Mouse (Mus musculus) limb, embryonic 12.5 days (tissue): ENCODE data around the gene Trim10. TPM values are rescaled to one million over a fixed set of nuclear protein-coding genes. Genes with fewer than 3 reads are reported as not detected.

Experiments used
- ATAC-seq: fragments of 200-750 bp; cut with Nextera tagmentation; 2 replicates; pipeline ENCODE4 v1.8.0; 2017; ENCODE audit warnings: low read depth, moderate TSS enrichment; ENCODE audit not compliant: insufficient number of reproducible peaks, insufficient read depth, low FRiP score, low TSS enrichment
- H3K27ac ChIP-seq: fragments of 300-500 bp; sonication (generic); 2 replicates; pipeline ENCODE4 v1.5.1; 2016; ENCODE audit warnings: mild to moderate bottlenecking, moderate library complexity
- H3K27me3 ChIP-seq: fragments of 300-500 bp; sonication (generic); 2 replicates; pipeline ENCODE4 v1.6.1; 2016; ENCODE audit warnings: mild to moderate bottlenecking, moderate library complexity
- H3K36me3 ChIP-seq: fragments of 300-500 bp; sonication (generic); 2 replicates; pipeline ENCODE4 v1.6.1; 2016; ENCODE audit warnings: mild to moderate bottlenecking, moderate library complexity
- H3K4me1 ChIP-seq: fragments of 300-500 bp; sonication (generic); replicated peaks from 2 replicates; pipeline ENCODE4 v1.6.1; 2016
- H3K4me2 ChIP-seq: fragments of 300-500 bp; sonication (generic); 2 replicates; pipeline ENCODE4 v1.6.1; 2016; ENCODE audit warnings: mild to moderate bottlenecking, moderate library complexity
- H3K4me3 ChIP-seq: fragments of 300-500 bp; sonication (generic); replicated peaks from 2 replicates; pipeline ENCODE4 v1.5.1; 2016; ENCODE audit warnings: mild to moderate bottlenecking
- H3K9ac ChIP-seq: fragments of 300-500 bp; sonication (generic); replicated peaks from 2 replicates; pipeline ENCODE4 v1.6.1; 2016; ENCODE audit warnings: mild to moderate bottlenecking, moderate library complexity
- H3K9me3 ChIP-seq: fragments of 300-500 bp; sonication (generic); 2 replicates; pipeline ENCODE4 v1.6.1; 2016; ENCODE audit warnings: mild to moderate bottlenecking, moderate library complexity
- WGBS: fragments of 180-500 bp; shearing (Covaris S2); methylation state at CpG from one replicate; pipeline ENCODE4 v1.1.7; 2016; 5-methylcytosine and 5-hydroxymethylcytosine counted together
- polyA plus RNA-seq: library from polyadenylated mRNA; unstranded; fragments of >200 nt; fragmentation: Nextera tagmentation; extraction: Ambion mirVana; gene quantifications from 2 replicates; pipeline ENCODE4 v1.2.1, GENCODE M21; 2016

Trim10 gene
- polyA plus RNA-seq, 1 experiment from 2014 or later: 5.8 TPM

DNA sequence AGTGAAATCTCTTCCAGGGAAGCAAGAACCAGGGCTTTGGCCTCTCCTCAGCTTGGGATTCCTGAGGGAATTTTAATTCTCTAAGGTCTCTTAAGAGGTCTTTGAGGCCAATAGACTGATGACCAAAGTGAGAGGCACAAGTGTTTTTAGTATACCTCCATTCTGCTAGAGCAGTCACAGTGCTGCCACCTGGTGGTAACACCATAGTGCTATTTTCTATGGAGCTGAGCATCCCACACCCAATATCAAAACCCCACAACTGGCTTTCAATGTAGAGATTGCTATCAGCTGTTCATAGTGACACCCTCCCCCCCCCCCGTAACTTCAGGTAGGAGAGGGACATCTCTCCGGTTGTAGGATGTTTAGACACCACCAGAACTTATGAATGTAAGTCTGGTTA, 44.7 kb downstream of the Trim10 start:
- Histone ChIP-seq H3K36me3 (no peaks in the 10 kb centered on the region), H3K9me3 (no peaks in the 10 kb centered on the region), H3K4me2 (no peak overlapping the region), H3K9ac (no peak overlapping the region), H3K4me3 (no peak overlapping the region), H3K4me1 (no peaks in the 10 kb centered on the region), H3K27ac (no peak overlapping the region), H3K27me3 (peaks cover 10% of the 10 kb centered on the region; the same call in 1 of the 2 replicates)
- ATAC-seq: no peak
- WGBS: 21% methylated on average over 2 of the region's 2 CpGs

DNA sequence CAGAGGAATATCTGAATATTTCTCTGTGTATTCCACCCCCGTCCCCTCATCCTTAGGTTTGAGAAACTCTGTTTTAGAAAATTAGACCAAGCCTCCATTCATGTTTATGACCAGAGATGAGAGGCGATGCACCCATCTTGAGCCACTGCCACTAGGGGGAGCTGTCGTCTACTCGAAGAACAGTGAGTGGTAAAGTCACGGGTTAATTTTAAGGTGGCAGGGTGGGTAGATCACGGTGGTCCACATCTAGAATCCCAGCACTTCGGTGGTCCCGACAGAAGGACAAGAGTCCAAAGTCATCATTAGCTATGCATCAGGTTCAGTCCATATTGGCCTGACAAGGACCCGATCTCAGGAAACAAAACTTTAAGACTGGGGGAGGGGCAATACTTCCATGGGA, 45.7 kb downstream of the Trim10 start:
- Histone ChIP-seq H3K36me3 (no peaks in the 10 kb centered on the region), H3K9ac (no peak overlapping the region), H3K27ac (no peak overlapping the region), H3K4me3 (no peak overlapping the region), H3K4me2 (no peak overlapping the region), H3K4me1 (no peaks in the 10 kb centered on the region), H3K9me3 (no peaks in the 10 kb centered on the region), H3K27me3 (peaks cover 4% of the 10 kb centered on the region; the same call in 1 of the 2 replicates)
- 17% methylated on average over 9 of the region's 9 CpGs for WGBS
- ATAC-seq: no peak

DNA sequence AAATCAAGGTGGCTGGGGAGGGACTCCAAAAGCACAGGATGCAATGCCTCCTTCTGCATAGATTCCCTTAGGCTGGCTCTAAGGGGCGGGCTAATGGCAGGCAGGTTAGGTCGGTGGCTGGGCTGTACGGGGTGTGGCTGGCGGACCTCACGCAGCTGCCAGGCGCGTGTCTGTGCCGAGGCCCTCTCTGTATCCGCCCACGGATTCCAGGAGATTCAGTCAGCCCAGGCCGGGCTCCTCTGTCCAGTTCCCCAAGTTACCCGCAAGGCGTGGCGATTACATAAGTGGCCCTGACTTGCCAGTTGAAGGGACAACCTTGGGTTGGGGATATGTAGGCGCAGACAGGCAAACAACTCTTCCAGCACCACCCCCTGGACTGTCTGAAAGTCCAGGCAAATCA, 50.9 kb downstream of the Trim10 start:
- Histone ChIP-seq H3K4me1 (no peaks in the 10 kb centered on the region), H3K4me2 (no peak overlapping the region), H3K4me3 (no peak overlapping the region), H3K9ac (no peak overlapping the region), H3K27me3 (peaks cover 4% of the 10 kb centered on the region; the same call in 1 of the 2 replicates), H3K9me3 (no peaks in the 10 kb centered on the region), H3K27ac (no peak overlapping the region), H3K36me3 (no peaks in the 10 kb centered on the region)
- ATAC-seq: no peak
- WGBS: 39% methylated on average over 15 of the region's 15 CpGs

DNA sequence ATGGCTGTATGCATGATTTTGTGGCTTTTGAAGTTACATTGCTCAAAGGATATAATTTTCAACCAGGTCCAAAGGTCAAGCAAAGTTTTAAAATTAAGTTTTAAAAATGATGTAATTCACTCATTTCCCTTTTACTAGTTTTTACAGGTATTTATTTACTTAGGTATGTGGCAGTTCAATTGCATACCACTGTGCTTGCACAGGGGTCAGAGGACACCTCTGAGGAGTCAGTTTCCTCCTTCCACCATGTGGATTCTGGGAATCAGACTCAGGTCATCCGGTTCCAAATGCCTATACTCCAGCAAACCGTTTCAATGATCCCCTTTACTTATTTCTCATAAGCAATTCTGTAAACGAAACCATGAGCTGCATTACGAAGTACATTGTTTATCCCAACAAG, 53.3 kb downstream of the Trim10 start:
- no peaks in the 10 kb centered on the region for H3K9me3 ChIP-seq
- ATAC-seq: no peak
- H3K27ac ChIP-seq: no peak overlapping the region
- no peak overlapping the region for H3K9ac ChIP-seq
- H3K36me3 ChIP-seq: no peaks in the 10 kb centered on the region
- peaks cover 4% of the 10 kb centered on the region; the same call in 1 of the 2 replicates for H3K27me3 ChIP-seq
- WGBS: 81% methylated on average over 4 of the region's 4 CpGs
- H3K4me3 ChIP-seq: no peak overlapping the region
- no peak overlapping the region for H3K4me2 ChIP-seq
- H3K4me1 ChIP-seq: no peaks in the 10 kb centered on the region

DNA sequence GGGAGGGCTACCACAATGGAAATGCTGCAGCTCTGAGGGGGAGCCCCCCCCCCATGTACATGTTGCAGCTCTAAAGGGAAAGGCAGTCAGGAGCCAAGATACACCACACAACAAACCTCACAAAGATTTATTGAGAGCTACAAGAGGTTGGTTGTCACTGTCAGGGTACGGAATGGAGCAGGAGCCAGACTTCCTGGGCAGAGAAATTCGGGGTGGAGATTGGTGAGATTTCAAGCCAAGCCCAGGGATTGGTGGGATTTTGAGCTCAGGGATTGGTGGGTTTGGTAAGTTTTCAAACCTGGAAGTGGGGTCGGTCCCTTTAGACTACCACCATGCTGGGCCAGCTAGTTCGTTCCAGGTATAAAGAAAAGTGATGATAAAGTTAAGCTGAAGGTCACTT, 54.1 kb downstream of the Trim10 start:
- Histone ChIP-seq H3K9ac (no peak overlapping the region), H3K36me3 (no peaks in the 10 kb centered on the region), H3K27me3 (peaks cover 4% of the 10 kb centered on the region; the same call in 1 of the 2 replicates), H3K27ac (no peak overlapping the region), H3K9me3 (no peaks in the 10 kb centered on the region), H3K4me1 (no peaks in the 10 kb centered on the region), H3K4me2 (no peak overlapping the region), H3K4me3 (no peak overlapping the region)
- no peak for ATAC-seq
- WGBS: 66% methylated on average over 4 of the region's 4 CpGs

Other genes starting within 250 kb of the Trim10 start
- not detected in 2 replicates for gene H2-M9, start 226.9 kb upstream of the Trim10 start, polyA plus RNA-seq
- not detected in 2 replicates for gene H2-M1, start 197.4 kb upstream of the Trim10 start, polyA plus RNA-seq
- gene H2-M10.5, start 96.7 kb upstream of the Trim10 start, polyA plus RNA-seq: not detected in 2 replicates
- gene H2-M10.6, start 57.4 kb upstream of the Trim10 start, polyA plus RNA-seq: not detected in 2 replicates
- gene Trim26, start 32.4 kb upstream of the Trim10 start, polyA plus RNA-seq: 49.5 and 57.3 TPM in 2 replicates
- 0.15 and 0.41 TPM in 2 replicates for gene Trim15, start 2.4 kb upstream of the Trim10 start, polyA plus RNA-seq
- gene Trim40, start 20.5 kb downstream of the Trim10 start, polyA plus RNA-seq: not detected in 2 replicates
- not detected in 2 replicates for gene Trim31, start 28.5 kb downstream of the Trim10 start, polyA plus RNA-seq
- gene Rnf39, start 73.3 kb downstream of the Trim10 start, polyA plus RNA-seq: 0.73 and 1.3 TPM in 2 replicates
- 109 and 116 TPM in 2 replicates for gene Ppp1r11, start 82.2 kb downstream of the Trim10 start, polyA plus RNA-seq
- gene Znrd1, start 89.0 kb downstream of the Trim10 start, polyA plus RNA-seq: 114 and 115 TPM in 2 replicates
- gene Znrd1as, start 89.0 kb downstream of the Trim10 start, polyA plus RNA-seq: 7.0 and 7.4 TPM in 2 replicates
- not detected in 2 replicates for gene 2410137M14Rik, start 111.7 kb downstream of the Trim10 start, polyA plus RNA-seq
- gene H2-M5, start 120.0 kb downstream of the Trim10 start, polyA plus RNA-seq: 1.4 and 1.9 TPM in 2 replicates
- 124 and 130 TPM in 2 replicates for gene Zfp57, start 131.6 kb downstream of the Trim10 start, polyA plus RNA-seq
- 0.24 TPM in 1 of 2 replicates, not detected in the other for gene Mog, start 153.8 kb downstream of the Trim10 start, polyA plus RNA-seq
- 18.0 and 18.1 TPM in 2 replicates for gene Gabbr1, start 176.4 kb downstream of the Trim10 start, polyA plus RNA-seq
- 0.08 TPM in 1 of 2 replicates, not detected in the other for gene Olfr90, start 218.9 kb downstream of the Trim10 start, polyA plus RNA-seq
- not detected in 2 replicates for gene Olfr91, start 228.7 kb downstream of the Trim10 start, polyA plus RNA-seq